Mouse (Mus musculus) layer of hippocampus, postnatal 36 days (tissue): ENCODE data around the gene Tmem91. TPM values are rescaled to one million over a fixed set of nuclear protein-coding genes. Genes with fewer than 3 reads are reported as not detected.
A peak's percentile ranks its signal among the peaks of the same experiment; 100 is the strongest.
"Not testable (repeated sequence)": the region's sequence is repeated elsewhere in the genome, so short reads cannot be mapped to it uniquely, and the experiment has no call there.

ENCODE experiments used
- DNase-seq, 2 experiments: peaks; one replicate each; pipeline ENCODE4 v3.0.0; 2022
- total RNA-seq, 2 experiments: library from RNA; stranded (reverse); gene quantifications; 2 replicates each; pipeline ENCODE4 v1.2.3; 2021

Gene Tmem91
- 10 to 100 TPM; 13.8 to 14.9 TPM for total RNA-seq

DNA sequence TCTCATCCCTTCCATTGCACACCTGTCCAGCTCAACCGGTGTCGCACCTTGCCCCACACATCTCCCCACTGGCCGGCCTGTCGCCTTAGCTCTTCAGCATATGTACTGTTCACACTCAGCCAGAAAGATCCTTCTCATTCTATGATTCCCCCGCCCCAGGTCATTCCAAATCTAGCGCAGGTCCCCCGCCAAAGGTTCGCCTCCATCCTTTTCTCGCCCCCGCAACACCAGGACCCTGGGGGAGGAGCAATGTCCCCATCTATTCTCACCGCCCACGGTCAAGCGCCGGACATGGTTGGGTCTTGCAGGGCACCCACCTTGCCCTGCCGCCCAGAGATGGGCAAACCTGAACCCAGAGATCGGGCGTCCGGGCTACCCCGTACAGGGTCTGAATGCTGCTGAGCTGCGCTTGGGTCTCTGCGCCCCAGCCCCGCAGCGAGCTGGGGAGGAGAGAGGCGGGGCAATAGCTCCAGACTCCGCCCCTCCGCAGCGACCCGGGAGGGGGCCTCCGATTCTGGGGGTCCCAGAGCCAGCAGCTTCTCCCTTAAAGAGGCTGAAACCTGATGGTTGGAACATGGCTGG lies at the start of gene Tmem91:
TSS of gene Tmem91 (minus strand) at position 448 of the 582 bp plus-strand sequence.
- no peak for DNase-seq

DNA sequence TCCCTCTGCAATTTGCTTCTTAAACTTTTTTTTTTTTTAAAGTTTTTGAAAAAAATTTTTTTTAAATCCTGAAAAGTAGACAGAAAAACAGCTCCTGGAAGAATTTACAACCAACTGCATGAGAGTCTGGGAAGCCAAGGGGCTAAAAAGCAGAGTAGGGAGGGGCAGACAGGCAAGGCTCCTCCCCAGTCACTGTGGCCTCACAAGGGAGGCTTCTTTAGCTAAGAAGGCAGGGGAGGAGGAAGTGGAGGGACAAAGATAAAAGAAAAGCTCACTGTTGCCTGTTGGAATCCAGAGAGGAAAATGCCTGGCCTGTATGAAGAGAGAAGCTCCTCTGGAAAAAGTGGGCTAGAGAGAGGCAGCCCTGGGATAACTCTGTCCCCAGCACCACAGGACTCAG lies 46.8 kb upstream of the Tmem91 start:
- DNase-seq, result not testable (repeated sequence)

- no peak for DNase-seq
Observed at GRCm38 (mm10) chr7:25720760-25721159, 45.8 kb upstream of the Tmem91 start.

DNA sequence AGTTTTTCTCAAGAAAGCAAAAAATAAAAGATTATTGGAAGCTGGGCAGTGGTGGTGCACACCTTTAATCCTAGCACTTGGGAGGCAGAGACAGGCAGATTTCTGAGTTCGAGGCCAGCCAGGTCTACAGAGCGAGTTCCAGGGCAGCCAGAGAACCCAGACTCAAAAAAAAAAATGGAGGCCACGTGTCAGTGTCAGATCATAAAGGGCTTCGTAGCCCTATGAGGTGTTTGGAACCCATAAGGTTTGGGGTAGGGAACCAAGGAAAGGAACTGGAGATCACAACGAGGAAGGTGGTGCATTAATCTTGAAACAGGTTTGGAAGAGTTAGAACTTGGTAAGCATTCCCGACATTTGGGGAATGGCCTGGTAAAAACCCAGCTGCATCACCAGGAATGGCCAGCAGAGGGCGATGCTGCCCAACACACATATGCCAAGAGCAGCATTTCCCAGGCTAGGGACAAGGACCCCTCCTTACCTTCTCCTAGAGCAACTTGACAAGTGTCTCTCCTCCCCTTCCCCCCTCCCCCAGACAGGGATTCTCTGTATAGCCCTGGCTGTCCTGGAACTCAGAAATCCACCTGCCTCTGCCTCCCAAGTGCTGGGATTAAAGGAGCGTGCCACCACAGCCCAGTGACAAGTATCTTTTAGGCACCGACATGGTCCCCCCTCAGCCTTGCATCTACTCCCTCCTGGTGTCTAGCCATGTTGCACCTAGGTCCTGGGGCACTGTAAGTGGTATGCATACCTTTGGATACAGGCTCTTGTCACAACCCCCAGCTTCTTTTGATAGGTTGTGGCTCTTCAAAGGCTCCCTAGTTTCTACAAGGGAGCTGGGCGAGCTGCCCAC lies 45.0 kb upstream of the Tmem91 start:
- DNase-seq, result peak; percentile 66 to 68

DNA sequence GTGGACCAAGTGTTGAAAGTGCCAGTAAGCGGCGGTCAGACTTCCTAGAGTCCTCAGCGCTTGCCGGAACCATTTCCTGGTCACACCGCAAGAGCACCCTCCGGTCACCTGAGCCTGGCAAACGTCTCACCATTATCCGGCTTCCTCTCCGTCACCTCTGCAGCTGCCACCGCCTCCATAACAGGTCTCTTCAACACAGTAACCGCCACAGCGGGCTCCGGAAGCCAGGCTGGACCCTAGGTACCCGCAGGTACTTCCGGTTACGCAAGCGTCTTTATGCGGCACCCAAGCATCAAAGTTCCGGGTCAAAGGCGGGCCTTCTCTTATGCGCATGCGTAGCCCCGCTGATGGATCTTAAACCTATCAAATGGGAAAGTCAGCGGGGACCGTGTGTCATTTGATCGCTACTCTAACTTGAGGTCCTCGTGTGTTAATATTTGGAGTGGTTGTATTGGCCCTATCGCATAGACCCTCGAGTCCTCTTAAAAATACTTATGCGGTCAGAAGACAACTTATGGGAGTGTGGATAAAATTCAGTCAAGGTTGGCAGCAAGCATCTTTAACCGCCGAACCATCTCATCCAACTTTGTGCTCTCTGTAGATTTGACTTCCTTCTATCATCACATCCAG lies 43.9 kb upstream of the Tmem91 start, which contains the start of gene Ccdc97:
TSS of gene Ccdc97 (minus strand) at position 301 of the 630 bp plus-strand sequence.
- DNase-seq, result peak; percentile 92 to 93

GRCm38 (mm10) chr7:25717478-25717877 lies 42.5 kb upstream of the Tmem91 start:
- DNase-seq, result no peak

GRCm38 (mm10) chr7:25715731-25716271 lies 40.8 kb upstream of the Tmem91 start:
- DNase-seq, result no peak

- DNase-seq, result no peak
Observed at GRCm38 (mm10) chr7:25714581-25714980, 39.6 kb upstream of the Tmem91 start.

- DNase-seq, result no peak
Observed at GRCm38 (mm10) chr7:25712801-25713200, 37.8 kb upstream of the Tmem91 start.

DNA sequence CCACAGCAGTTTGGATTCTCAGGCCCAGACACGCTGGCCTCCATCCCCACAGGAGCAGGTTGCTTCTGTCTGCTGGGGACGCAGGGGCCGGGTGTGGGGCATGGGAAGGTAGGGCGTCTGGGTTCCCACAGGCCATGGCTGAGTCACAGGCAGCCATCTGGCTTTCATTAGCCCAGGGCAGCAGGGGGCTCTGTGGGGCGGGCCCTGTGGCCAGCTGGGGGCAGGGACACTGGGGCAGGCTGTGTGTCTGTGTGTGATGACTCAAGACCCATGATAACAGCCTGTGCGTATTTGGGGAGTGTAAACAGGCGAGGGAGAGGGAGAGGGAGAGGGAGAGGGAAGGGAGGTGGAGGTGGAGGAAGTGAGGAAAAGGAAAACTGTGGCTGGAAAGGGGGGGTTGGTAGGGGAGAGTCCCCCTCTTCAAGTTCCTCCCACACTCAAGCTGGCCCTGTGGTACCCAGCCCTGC lies 36.8 kb upstream of the Tmem91 start:
- DNase-seq, result no peak

- DNase-seq, result no peak
Observed at GRCm38 (mm10) chr7:25711165-25711564, 36.2 kb upstream of the Tmem91 start.

GRCm38 (mm10) chr7:25710519-25711130 lies 35.7 kb upstream of the Tmem91 start:
- DNase-seq, result no peak

GRCm38 (mm10) chr7:25709961-25710360 lies 35.0 kb upstream of the Tmem91 start:
- DNase-seq, result no peak

GRCm38 (mm10) chr7:25707581-25708292 lies 32.8 kb upstream of the Tmem91 start:
- DNase-seq, result no peak

- no peak for DNase-seq
Observed at GRCm38 (mm10) chr7:25706578-25707170, 31.7 kb upstream of the Tmem91 start.

DNA sequence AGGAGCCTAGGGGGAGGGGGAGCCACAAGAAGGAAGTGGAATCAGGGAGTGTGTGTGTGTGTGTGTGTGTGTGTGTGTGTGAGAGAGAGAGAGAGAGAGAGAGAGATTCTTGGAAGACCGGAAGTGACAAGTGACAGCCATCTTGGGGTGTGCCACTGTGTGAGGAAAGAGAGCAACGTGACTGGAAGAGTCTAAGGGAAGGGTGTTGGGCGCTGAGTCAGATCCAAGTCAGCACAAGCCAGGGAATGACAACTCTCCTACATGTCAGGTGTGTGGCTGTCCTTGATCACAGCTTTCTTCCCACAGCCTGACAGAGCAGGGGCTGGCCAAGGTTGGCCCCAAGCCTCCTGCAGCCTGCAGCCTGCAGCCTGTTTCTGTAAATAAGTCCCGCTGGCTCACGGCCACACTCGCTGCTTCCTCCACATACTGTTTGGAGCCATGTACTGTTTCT lies 30.9 kb upstream of the Tmem91 start:
- no peak for DNase-seq

DNA sequence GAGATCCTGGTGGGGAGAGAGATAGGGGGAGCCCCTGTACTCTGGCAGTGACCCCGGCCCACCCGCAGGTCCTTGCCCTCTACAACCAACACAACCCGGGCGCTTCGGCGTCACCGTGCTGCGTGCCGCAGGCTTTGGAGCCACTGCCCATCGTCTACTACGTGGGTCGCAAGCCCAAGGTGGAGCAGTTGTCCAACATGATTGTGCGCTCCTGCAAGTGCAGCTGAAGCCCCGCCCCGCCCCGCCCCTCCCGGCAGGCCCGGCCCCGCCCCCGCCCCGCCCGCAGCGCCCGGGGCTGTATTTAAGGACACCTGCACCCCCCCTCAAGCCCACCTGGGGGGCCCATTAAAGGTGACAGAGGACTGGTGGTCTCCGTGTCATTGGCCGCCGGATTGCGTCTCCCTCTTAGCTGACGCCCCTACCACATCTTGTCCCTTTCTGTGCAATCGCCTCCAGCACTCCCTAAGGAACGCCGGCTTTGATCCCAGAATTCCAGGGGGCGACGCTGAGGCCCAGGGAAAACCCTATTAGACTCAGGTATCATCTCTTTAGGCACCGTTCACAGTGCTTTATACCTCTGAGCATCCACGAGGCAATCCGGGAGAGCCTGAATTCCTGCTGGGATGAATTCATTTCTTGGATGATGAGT lies 29.9 kb upstream of the Tmem91 start:
- DNase-seq, result no peak

DNA sequence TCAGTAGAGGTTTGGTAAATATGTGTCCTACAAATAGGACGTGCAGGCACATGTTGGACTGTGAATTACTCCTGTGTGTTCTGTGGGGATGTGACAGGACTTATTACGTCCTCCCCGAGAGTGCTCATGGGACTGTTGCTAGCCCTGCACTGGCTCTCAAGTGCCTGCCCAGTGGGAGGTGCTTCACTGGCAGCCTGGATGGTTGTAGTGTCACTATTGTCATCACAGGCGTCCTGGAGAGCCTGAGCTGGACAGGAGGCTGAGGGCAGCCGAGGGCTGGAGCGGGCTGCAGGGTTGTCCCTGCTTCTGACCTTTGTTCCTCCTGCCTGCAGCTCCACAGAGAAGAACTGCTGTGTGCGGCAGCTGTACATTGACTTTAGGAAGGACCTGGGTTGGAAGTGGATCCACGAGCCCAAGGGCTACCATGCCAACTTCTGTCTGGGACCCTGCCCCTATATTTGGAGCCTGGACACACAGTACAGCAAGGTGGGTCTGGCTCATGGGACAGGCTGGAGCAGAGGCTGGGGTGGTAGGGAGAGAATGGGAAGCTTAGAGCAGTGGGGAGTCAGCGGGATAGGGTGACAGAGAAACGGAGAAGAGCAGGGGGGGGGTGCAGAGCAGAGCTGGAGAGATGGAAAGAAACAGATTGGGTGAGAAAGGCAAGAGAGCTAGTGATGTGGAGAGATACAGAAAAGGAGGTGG lies 29.0 kb upstream of the Tmem91 start:
- no peak for DNase-seq

DNA sequence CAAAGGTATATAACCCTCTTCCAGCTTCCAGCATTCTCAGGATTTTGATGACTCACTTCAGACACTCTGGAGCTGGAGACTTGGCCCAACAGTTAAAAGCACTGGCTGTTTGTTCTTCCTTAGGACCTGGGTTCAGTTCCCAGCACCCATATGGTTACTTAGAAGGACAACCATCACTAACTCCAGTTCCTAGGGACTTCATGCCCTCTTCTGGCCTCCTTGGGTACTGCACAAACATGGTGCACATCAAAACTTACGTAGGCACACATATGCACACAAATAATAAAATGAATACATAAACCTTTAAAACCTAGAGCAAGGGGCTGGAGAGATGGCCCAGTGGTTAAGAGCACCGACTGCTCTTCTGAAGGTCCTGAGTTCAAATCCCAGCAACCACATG lies 27.4 kb upstream of the Tmem91 start:
- no peak for DNase-seq

GRCm38 (mm10) chr7:25700732-25701131 lies 25.8 kb upstream of the Tmem91 start:
- DNase-seq, result no peak
